Mouse (Mus musculus): ENCODE measurements around the gene Gba2. TPM values are rescaled to one million over a fixed set of nuclear protein-coding genes. Genes with fewer than 3 reads are reported as not detected.

Gba2 gene
- total RNA-seq, 2 experiments from 2014 or later, result 3.9 to 6.1 TPM

Other genes with a start within 250 kb of the Gba2 start
- 10 to 100 TPM; 20.8 to 23.3 TPM for gene Rusc2, start 196.9 kb downstream of the Gba2 start, total RNA-seq (2021)
- not detected for gene Fam166b, start 149.7 kb downstream of the Gba2 start, total RNA-seq (2021)
- 10 to 100 TPM; 49.1 to 50.0 TPM for gene Tesk1, start 136.9 kb downstream of the Gba2 start, total RNA-seq (2021)
- not detected for gene Cd72, start 124.2 kb downstream of the Gba2 start, total RNA-seq (2021)
- not detected for gene Sit1, start 95.1 kb downstream of the Gba2 start, total RNA-seq (2021)
- gene Ccdc107, start 86.0 kb downstream of the Gba2 start, total RNA-seq (2021), result 10 to 100 TPM; 19.8 to 22.4 TPM
- under 1 TPM in 1 of 2 experiments, not detected in 1; 0.32 TPM for gene Arhgef39, start 79.2 kb downstream of the Gba2 start, total RNA-seq (2021)
- gene Car9, start 71.9 kb downstream of the Gba2 start, total RNA-seq (2021), result 1 to 10 TPM; 3.4 to 4.4 TPM
- 1,000 to 10,000 TPM; 6,166 to 7,572 TPM for gene Tpm2, start 55.1 kb downstream of the Gba2 start, total RNA-seq (2021)
- 10 to 100 TPM; 31.5 to 38.3 TPM for gene Creb3, start 16.5 kb downstream of the Gba2 start, total RNA-seq (2021)
- gene Tln1, start 16.2 kb downstream of the Gba2 start, total RNA-seq (2021), result 10 to 100 TPM; 53.6 to 55.2 TPM
- 10 to 100 TPM; 17.6 to 20.7 TPM for gene Rgp1, start 158 bp downstream of the Gba2 start, total RNA-seq (2021)
- gene Msmp, start 5.6 kb upstream of the Gba2 start, total RNA-seq (2021), result under 1 TPM in 1 of 2 experiments, not detected in 1; 0.49 TPM
- gene Npr2, start 53.1 kb upstream of the Gba2 start, total RNA-seq (2021), result 10 to 100 TPM; 28.1 to 38.4 TPM
- not detected for gene Spag8, start 74.7 kb upstream of the Gba2 start, total RNA-seq (2021)
- gene Hint2, start 77.6 kb upstream of the Gba2 start, total RNA-seq (2021), result 10 to 100 TPM; 35.3 to 38.4 TPM
- gene Tmem8b, start 90.1 kb upstream of the Gba2 start, total RNA-seq (2021), result 1 to 10 TPM; 8.9 to 9.7 TPM
- under 1 TPM; 0.17 to 0.18 TPM for gene Fam221b, start 90.3 kb upstream of the Gba2 start, total RNA-seq (2021)
- not detected for gene Olfr70, start 121.9 kb upstream of the Gba2 start, total RNA-seq (2021)
- not detected for gene Olfr71, start 131.4 kb upstream of the Gba2 start, total RNA-seq (2021)
- 1 to 10 TPM; 1.2 to 2.0 TPM for gene Hrct1, start 148.3 kb upstream of the Gba2 start, total RNA-seq (2021)
- gene Spaar, start 151.2 kb upstream of the Gba2 start, total RNA-seq (2021), result 1 to 10 TPM; 1.3 to 1.5 TPM
- gene Olfr159, start 192.1 kb upstream of the Gba2 start, total RNA-seq (2021), result not detected
- gene Olfr156, start 245.0 kb upstream of the Gba2 start, total RNA-seq (2021), result not detected

Measured in gastrocnemius, postnatal 36 days (tissue).